Mouse (Mus musculus) left cerebral cortex, postnatal 14 days (tissue): Measurements from ENCODE around the gene Rps6ka5. TPM values are rescaled to one million over a fixed set of nuclear protein-coding genes. Genes with fewer than 3 reads are reported as not detected.
A peak's percentile ranks its signal among the peaks of the same experiment; 100 is the strongest.

Experiments used
- DNase-seq, 2 experiments: peaks; one replicate each; pipeline ENCODE4 v3.0.0; 2021 to 2022; ENCODE audit warnings: low spot score in 2 of 2, mixed read lengths in 1 of 2
- intact Hi-C: fragments of 180-260 bp; cut with DNase I; formaldehyde crosslinking; loops from one replicate; pipeline ENCODE4 v1.15.1; 2025
- total RNA-seq, 2 experiments: library from RNA; stranded (reverse); gene quantifications; 2 replicates each; pipeline ENCODE4 v1.2.3; 2021

Gene Rps6ka5
- total RNA-seq, 2 experiments from 2014 or later = 13.2 to 17.8 TPM

DNA sequence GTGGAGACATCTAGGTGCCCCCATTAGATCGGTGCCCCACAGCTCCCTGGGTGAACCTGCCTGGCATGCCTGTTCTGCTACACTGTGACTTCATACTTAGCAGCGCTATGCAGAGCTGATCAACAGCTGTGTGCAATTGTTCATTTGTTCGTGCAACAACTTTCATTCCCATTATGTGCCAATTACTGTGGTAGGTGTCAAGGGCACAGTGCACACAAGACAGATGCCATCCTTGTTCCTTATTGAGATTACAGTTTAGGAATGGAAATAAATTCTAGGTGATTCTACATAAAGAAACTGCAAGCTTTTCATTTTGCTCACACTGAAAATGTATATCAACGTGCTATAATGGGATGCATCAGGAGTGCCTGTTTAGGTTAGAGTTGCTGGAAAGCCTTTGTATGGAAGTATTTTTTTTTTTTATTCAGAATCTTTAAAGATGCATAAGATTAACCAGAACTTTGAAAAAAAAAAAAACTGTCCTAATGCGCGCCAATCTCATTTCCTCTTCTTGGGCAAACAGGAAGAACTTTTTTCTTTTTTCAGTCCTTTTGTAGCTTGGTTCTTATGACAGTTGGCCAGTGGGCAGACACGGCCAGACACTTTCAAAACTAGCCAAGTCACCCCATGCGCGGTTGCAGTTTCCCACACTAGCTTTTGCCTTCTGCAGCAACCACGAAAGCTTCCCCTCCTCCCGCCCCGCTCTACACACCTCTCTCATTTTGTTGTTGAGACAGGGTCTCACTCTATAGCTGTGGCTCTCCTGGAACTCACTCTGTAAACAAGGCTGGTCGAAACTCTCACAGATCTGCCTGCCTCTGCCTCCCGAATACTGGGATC is 2.1 kb upstream of the Rps6ka5 start:
- intact Hi-C loops = loop anchor here (5.0 kb wide), 1 partner anchor 43 kb away; no protein-coding TSS in a partner anchor

GRCm38 (mm10) chr12:100727891-100728290 is 1.1 kb upstream of the Rps6ka5 start:
- intact Hi-C loops = loop anchor here (5.0 kb wide), 1 partner anchor 44 kb away; no protein-coding TSS in a partner anchor
- no peak for DNase-seq

More for the DNA sequence above, 2.1 kb upstream of the Rps6ka5 start:
- no peak for DNase-seq

DNA sequence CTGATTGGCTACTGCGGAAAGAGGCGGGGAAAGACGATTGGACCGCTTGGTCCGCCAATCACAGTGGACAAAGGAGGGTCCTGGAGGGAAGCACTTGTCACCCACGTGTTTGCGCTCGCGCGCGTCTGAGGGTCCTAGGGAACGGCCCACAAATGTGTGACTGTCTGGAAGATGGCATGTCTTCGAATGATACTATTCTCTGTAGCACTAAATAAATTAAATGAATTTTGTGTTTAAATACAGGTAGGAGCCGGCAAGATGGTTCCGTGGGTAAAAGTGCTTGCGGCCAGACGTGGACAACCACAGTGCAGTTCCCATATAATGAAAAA is 1.4 kb downstream of the Rps6ka5 start:
- no peak for DNase-seq
- intact Hi-C loops = loop anchor here (2.0 to 5.0 kb wide), 2 partner anchors 47 to 115 kb away; no protein-coding TSS in a partner anchor

- intact Hi-C loops = loop anchor here (2.0 to 5.0 kb wide), 2 partner anchors 47 to 116 kb away; no protein-coding TSS in a partner anchor
- peak; percentile 99 to 100 for DNase-seq
Measured at GRCm38 (mm10) chr12:100724606-100725457, 2.0 kb downstream of the Rps6ka5 start.

GRCm38 (mm10) chr12:100724182-100724581 is 2.6 kb downstream of the Rps6ka5 start:
- intact Hi-C loops = loop anchor here (2.0 kb wide), 1 partner anchor 117 kb away; no protein-coding TSS in a partner anchor
- DNase-seq = peak in 1 of 2 experiments; percentile 5

DNA sequence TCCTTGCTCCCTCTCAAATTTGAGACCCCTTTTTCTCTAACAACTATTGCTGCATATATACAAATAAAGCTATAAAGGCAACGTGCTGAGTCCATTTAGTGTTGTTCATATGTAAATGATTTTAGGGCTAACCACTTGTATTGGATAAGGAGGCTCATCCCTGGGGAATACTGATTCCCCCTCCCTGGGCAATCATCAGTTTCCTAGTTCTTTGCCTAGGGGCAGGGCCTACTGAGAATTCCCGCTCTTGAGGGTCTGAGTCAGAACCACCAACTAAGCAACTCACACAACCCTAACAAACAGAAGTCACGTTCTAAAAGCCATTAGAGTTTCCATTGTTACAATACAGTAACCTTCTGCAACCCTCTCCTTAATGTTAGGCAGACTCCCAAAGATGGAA is 6.0 kb downstream of the Rps6ka5 start:
- DNase-seq = no peak
- intact Hi-C loops = no loop called here

- no peak for DNase-seq
- intact Hi-C loops = no loop called here
Measured at GRCm38 (mm10) chr12:100717446-100717845, 9.3 kb downstream of the Rps6ka5 start.

DNA sequence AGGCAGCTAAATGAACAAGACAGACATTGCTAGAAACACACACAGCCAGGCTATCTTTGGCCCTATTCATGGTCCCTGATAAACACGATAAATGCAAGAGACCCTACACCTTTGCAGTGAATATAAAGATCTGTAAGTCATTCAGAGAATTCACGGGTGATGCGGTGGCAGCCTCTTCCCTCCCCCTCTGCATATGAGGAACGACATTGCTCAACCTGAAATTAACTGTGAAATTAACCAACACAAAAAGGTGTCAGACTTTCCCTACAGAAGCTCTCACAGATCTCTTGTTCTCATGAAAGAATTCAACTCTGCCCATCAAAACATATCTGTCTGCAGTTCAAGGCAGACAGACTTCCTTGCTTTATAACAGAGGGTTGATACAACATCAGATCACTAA is 9.8 kb downstream of the Rps6ka5 start:
- intact Hi-C loops = no loop called here
- DNase-seq = no peak

GRCm38 (mm10) chr12:100711819-100712218 is 15.0 kb downstream of the Rps6ka5 start:
- intact Hi-C loops = no loop called here
- no peak for DNase-seq

DNA sequence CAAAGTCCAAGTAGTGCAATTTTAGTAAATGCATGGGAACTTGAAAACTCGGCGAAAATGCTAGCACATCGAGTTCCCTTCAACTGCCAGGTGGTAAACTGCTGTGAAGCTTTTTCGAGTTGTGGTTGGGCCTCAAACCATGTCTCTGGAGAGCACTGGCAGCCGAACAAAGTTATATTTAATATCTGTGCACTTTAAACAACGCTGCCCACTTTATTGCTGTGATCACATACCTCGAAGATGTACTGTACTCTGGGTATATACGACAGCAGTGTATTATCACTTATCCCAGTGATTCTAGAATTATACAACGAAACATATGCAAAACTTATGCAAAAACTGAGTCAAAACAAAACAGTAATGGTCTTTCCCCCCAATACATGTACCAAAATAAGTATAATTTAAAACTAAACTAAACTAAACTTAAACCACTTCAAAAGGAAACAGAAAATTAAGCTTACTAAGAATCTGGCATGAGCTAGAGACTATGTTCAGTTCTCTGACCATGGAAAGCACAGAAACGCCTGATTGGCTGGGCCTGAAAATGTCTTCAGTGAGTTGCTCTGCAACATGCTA is 15.6 kb downstream of the Rps6ka5 start:
- intact Hi-C loops = no loop called here
- DNase-seq = peak; percentile 19 to 42

GRCm38 (mm10) chr12:100710432-100710831 is 16.4 kb downstream of the Rps6ka5 start:
- intact Hi-C loops = no loop called here
- DNase-seq = no peak

DNA sequence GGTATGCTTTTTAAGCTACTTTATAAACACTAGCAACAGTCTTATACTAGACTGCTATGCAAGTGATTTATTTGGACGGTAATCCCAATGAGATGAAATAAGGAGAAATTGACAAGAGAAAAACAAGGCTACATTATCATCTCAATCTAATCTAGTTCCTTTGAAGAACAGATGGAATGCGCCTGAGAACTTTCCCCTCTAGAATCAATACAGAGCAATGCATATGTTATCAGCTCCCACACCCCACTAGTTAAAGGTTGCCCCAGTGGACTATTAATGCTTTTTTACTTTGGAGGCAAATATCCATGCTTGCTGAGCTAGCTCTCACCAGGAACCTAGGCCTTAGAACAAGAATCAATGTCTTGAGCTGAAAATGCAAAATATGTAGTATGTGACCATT is 19.5 kb downstream of the Rps6ka5 start:
- intact Hi-C loops = no loop called here
- DNase-seq = no peak

DNA sequence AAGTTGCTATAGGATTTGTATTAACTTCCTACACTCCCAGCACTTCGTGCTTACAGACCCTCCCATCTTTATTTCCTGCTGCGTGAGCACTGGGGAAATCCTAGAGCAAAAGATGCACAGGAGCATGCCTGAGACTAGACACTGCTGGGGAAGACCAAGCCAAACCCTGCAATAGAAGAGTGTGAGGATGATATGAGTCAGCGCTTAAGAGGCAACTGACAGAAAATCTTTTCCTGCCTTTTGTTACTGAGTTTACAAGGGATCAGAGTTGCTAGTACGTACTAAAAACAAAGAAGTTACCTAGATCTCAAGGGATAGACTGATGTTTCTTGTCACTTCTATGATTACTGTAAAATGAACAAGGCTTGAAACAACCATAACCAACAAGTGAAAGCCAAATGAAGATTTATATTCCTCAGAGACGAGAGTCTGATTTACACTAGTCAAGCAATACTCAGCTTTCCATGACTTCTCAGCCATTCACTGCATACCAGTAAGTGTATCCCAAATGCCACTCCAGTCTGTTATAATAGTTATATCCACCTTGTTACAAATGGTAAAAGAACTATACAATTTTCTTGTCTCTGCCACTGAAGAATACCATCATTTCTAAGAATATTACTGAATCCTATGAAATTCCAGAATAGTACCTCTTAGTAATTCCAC is 21.6 kb downstream of the Rps6ka5 start:
- no peak for DNase-seq
- intact Hi-C loops = no loop called here

- intact Hi-C loops = no loop called here
- DNase-seq = no peak
Measured at GRCm38 (mm10) chr12:100698019-100698418, 28.8 kb downstream of the Rps6ka5 start.

- intact Hi-C loops = no loop called here
Measured at GRCm38 (mm10) chr12:100696621-100697020, 30.2 kb downstream of the Rps6ka5 start.

DNA sequence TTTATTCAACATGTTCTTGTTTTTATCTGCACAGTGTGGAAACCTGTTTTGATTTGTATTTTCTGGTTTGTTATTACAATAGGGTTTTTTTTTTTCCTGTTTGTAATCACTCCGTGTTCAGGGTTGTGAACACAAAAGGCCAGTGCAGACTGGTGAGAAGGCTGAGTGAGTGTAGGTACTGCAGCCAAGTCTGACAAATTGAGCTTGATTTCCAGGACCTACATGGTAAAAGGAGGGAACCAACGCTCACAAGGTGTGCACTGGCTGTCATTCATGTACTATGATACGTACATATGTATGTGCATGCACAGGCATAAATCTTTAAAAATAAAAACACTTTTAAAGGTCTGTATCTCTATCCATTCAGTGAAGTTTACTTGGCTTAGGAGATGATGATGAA is 31.5 kb downstream of the Rps6ka5 start:
- DNase-seq = no peak
- intact Hi-C loops = no loop called here

More at GRCm38 (mm10) chr12:100696621-100697020, 30.2 kb downstream of the Rps6ka5 start:
- no peak for DNase-seq

DNA sequence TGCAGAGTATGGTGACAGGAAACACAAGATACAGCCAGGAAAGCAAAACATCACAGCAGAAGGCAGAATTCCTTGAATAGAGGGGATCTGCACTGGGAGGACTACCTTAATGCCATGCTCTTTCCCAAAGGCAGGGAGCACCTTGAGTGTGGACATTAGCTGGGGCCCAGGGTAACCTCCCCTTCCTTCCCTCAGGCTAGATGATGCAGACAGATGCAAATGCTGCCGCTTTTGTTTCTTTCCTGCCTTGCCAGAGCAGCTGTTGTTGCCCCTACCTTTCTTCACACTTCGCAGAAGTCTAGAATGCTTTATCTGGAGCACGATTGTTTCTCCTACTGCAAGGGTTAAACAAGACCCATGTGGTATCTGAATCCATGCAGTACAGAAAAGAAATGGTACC is 34.6 kb downstream of the Rps6ka5 start:
- DNase-seq = no peak
- intact Hi-C loops = no loop called here

DNA sequence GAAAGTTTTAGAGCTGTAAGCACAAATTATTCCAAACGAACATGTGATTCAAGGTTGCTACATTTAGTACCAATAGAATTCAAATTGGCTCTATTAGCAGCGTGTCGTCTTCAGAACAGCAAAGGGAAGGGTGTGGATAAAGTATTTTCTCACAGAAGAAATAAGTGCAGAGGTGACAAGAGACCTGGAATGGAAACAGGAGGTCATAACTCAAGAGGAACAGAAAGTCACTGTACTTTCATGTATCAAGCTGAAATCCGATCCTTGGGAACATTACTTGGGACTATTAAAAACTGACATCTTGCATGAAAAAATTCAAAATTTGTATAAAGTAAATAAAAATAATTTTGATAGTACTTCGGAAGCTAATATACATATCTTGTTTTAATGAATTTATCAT is 36.3 kb downstream of the Rps6ka5 start:
- no peak for DNase-seq
- intact Hi-C loops = no loop called here

DNA sequence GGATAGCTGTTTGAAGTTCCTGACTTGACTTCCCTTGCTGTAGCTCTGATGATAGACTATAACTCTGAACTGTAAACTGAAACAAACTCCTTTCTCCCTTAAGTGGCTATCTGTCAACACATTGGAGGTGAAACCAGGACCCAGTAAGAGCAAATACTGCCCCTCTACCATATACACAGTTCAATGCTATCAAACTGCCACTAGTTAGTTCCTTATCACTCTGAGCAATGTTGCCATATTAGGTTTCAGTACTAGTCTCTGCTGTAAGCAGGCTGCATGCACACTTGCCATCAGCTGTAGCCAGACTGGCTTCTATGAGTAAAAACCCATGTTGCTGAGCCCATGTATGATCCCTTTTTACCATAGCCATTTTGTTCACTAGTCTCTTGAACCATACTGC is 38.6 kb downstream of the Rps6ka5 start:
- DNase-seq = no peak

More for the DNA sequence above, 38.6 kb downstream of the Rps6ka5 start:
- intact Hi-C loops = no loop called here
